Mouse (Mus musculus) stomach, embryonic 16.5 days (tissue): ENCODE results near the gene Ankrd55. TPM values are rescaled to one million over a fixed set of nuclear protein-coding genes. Genes with fewer than 3 reads are reported as not detected.
"Not testable (repeated sequence)": the region's sequence is repeated elsewhere in the genome, so short reads cannot be mapped to it uniquely, and the experiment has no call there.

Source experiments
- ATAC-seq: fragments of 200-750 bp; cut with Nextera tagmentation; 2 replicates; pipeline ENCODE4 v1.8.0; 2017; ENCODE audit warnings: moderate number of reproducible peaks, moderate TSS enrichment; ENCODE audit not compliant: insufficient read depth, low FRiP score
- H3K27ac ChIP-seq: fragments of 300-500 bp; sonication (generic); 2 replicates; pipeline ENCODE4 v1.5.1; 2014; ENCODE audit warnings: low read length
- H3K27me3 ChIP-seq: fragments of 300-500 bp; sonication (generic); 2 replicates; pipeline ENCODE4 v1.6.1; 2014; ENCODE audit warnings: low read length, control low read depth, mixed read lengths; ENCODE audit not compliant: control insufficient read depth, insufficient read depth
- H3K36me3 ChIP-seq: fragments of 300-500 bp; sonication (generic); 2 replicates; pipeline ENCODE4 v1.6.1; 2014; ENCODE audit warnings: low read length; ENCODE audit not compliant: control insufficient read depth, insufficient read depth
- H3K4me1 ChIP-seq: fragments of 300-500 bp; sonication (generic); 2 replicates; pipeline ENCODE4 v1.6.1; 2014; ENCODE audit warnings: low read length, control low read depth, mixed read lengths; ENCODE audit not compliant: control insufficient read depth, insufficient read depth
- H3K4me2 ChIP-seq: fragments of 300-500 bp; sonication (generic); 2 replicates; pipeline ENCODE4 v1.6.1; 2014; ENCODE audit warnings: low read depth, low read length, mixed read lengths
- H3K4me3 ChIP-seq: fragments of 300-500 bp; sonication (generic); replicated peaks from 2 replicates; pipeline ENCODE4 v1.5.1; 2014; ENCODE audit warnings: mild to moderate bottlenecking, low read length
- H3K9ac ChIP-seq: fragments of 300-500 bp; sonication (generic); 2 replicates; pipeline ENCODE4 v1.6.1; 2014; ENCODE audit warnings: low read length
- H3K9me3 ChIP-seq: fragments of 300-500 bp; sonication (generic); replicated peaks from 2 replicates; pipeline ENCODE4 v1.6.1; 2016; ENCODE audit warnings: low read length, control low read depth; ENCODE audit not compliant: control insufficient read depth
- WGBS: fragments of 180-500 bp; shearing (Covaris S2); extraction: QIAGEN DNeasy Blood & Tissue Kit; methylation state at CpG from one replicate; pipeline ENCODE4 v1.1.7; 2014; 5-methylcytosine and 5-hydroxymethylcytosine counted together
- polyA plus RNA-seq: library from polyadenylated mRNA; unstranded; fragments of >200 nt; fragmentation: Nextera tagmentation; extraction: Ambion mirVana; gene quantifications from 2 replicates; pipeline ENCODE4 v1.2.1, GENCODE M21; 2015

Ankrd55 gene
- polyA plus RNA-seq, 1 experiment from 2014 or later, result 0.39 TPM

- ATAC-seq, H3K36me3 ChIP-seq, H3K27me3 ChIP-seq, H3K27ac ChIP-seq, H3K4me2 ChIP-seq, H3K9ac ChIP-seq, H3K9me3 ChIP-seq, H3K4me1 ChIP-seq, H3K4me3 ChIP-seq: not testable (repeated sequence)
- 97% methylated on average over 4 of the region's 4 CpGs for WGBS
Observed at GRCm38 (mm10) chr13:112427136-112427470, 138.9 kb downstream of the Ankrd55 start.

- Histone ChIP-seq H3K4me3 (no peak overlapping the region), H3K27me3 (no peaks in the 10 kb centered on the region), H3K36me3 (no peaks in the 10 kb centered on the region), H3K27ac (no peak overlapping the region), H3K9me3 (no peaks in the 10 kb centered on the region), H3K9ac (no peak overlapping the region), H3K4me1 (no peaks in the 10 kb centered on the region), H3K4me2 (no peak overlapping the region)
- WGBS, result 89% methylated on average over 12 of the region's 15 CpGs
- no peak for ATAC-seq
Observed at GRCm38 (mm10) chr13:112427521-112427920, 139.3 kb downstream of the Ankrd55 start.

- WGBS, result 55% methylated on average over 5 of the region's 5 CpGs
- H3K27ac ChIP-seq, result 0 out of 2 replicates have a peak overlapping the region, but pooled peaks have one; percentile 27
Observed at GRCm38 (mm10) chr13:112433271-112433670, 145.0 kb downstream of the Ankrd55 start.

More at GRCm38 (mm10) chr13:112433271-112433670, 145.0 kb downstream of the Ankrd55 start:
- ATAC-seq, result no peak
- H3K27me3 ChIP-seq, result no peaks in the 10 kb centered on the region
- H3K9ac ChIP-seq, result no peak overlapping the region
- peaks cover 4% of the 10 kb centered on the region; the same call in 1 of the 2 replicates for H3K4me1 ChIP-seq
- no peaks in the 10 kb centered on the region for H3K36me3 ChIP-seq
- no peaks in the 10 kb centered on the region for H3K9me3 ChIP-seq
- H3K4me3 ChIP-seq, result no peak overlapping the region
- H3K4me2 ChIP-seq, result no peak overlapping the region

Other genes starting within 250 kb of the Ankrd55 start
- 51.8 and 53.4 TPM in 2 replicates for gene Il6st, start 175.6 kb downstream of the Ankrd55 start, polyA plus RNA-seq